Mouse (Mus musculus): Measurements from ENCODE around the gene Set. TPM values are rescaled to one million over a fixed set of nuclear protein-coding genes. Genes with fewer than 3 reads are reported as not detected.
A peak's percentile ranks its signal among the peaks of the same experiment; 100 is the strongest.

Set gene
- polyA plus RNA-seq (2016; fragmentation: Nextera tagmentation; extraction: Ambion mirVana), result 607 and 799 TPM in 2 replicates

DNA sequence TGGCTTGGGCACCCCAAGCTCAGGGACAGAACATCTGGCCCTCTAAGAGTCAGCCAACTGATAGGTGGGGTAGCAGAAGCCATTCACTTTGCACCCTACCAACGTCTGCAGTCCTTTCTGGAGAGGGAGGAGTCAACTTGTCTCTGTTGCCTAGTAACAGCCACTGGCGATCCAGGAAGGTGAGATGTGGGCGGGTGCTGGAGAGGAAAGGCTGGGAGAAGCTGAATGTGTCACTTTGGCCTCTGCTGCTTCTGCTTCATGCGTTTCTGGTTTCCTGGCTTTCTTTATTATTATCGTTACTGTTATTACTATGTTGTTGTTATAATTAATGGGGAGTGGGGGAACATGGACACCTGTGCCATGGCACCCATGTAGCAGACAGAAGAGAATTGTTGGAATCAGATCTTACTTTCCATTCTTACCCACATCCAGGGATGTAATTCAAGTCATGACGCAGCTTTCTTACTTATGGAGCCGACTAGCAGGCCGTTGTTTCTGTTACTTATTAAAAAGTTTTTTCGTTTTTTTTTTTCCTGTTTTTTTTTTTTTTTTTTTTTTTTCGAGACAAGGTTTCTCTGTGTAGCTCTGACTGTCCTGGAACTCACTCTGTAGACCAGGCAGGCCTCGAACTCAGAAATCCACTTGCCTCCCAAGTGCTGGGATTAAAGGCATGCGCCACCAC lies at the start of gene Set:
Set (plus strand) TSS at position 156 of the 682 bp plus-strand sequence.
- WGBS, result 51% methylated on average over 12 of the region's 12 CpGs
- no peak within 1 kb of the TSS for H3K4me3 ChIP-seq
- peak; percentile 51 for DNase-seq (ENCODE audit: low spot score)
- H3K4me1 ChIP-seq (replicated peaks), result peaks cover 28% of the 10 kb centered on the region
- no peaks in the 10 kb centered on the region for H3K27me3 ChIP-seq (ENCODE audit: insufficient read depth, poor library complexity, severe bottlenecking)
- H3K27ac ChIP-seq, result 0 out of 2 replicates have a peak within 1 kb of the TSS, but pooled peaks have one; percentile 5
- H3K36me3 ChIP-seq, result no peaks in the 10 kb centered on the region
- H3K9me3 ChIP-seq, result no peaks in the 10 kb centered on the region

DNA sequence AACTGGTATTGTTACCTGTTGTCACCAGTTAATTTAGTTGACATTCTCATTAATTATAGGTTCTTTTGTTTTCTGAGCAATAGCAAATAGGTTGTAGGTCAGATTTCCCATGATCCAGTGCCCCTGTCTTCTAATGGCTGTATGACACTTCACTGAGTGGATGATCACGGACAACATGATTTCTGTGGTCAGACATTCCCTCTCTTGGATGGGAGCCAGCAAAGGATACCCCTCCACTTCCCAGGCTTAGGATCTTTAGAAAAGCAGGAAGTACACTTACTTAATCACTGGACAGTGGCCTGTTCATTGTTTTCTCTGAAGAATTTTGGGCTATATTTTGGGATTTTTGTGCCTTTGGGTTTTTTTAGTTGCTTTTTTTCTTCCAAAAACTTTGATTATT lies 48.1 kb upstream of the Set start:
- Histone ChIP-seq H3K4me3 (no peak overlapping the region), H3K27me3 (ENCODE audit: insufficient read depth, poor library complexity, severe bottlenecking) (no peaks in the 10 kb centered on the region), H3K4me1 (replicated peaks) (no peaks in the 10 kb centered on the region), H3K36me3 (peaks cover 100% of the 10 kb centered on the region), H3K27ac (no peak overlapping the region), H3K9me3 (no peaks in the 10 kb centered on the region)
- 85% methylated on average over 1 of the region's 1 CpGs for WGBS
- DNase-seq (ENCODE audit: low spot score), result no peak

DNA sequence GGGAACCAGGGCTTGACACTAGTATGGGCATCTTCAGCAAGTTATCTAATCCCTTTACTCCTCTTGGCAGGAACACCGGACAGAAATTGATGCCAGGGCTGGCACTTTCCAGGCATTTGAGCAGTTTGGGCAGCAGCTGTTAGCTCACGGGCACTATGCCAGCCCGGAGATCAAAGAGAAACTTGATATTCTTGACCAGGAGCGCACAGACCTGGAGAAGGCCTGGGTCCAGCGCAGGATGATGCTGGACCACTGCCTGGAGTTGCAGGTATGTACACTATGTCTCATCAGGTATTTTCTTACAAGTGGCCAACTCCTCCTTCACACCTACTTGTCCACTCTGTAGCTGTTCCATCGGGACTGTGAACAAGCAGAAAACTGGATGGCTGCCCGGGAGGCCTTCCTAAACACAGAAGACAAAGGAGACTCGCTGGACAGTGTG lies 46.3 kb upstream of the Set start:
- Histone ChIP-seq H3K27me3 (ENCODE audit: insufficient read depth, poor library complexity, severe bottlenecking) (no peaks in the 10 kb centered on the region), H3K27ac (no peak overlapping the region), H3K4me1 (replicated peaks) (no peaks in the 10 kb centered on the region), H3K9me3 (no peaks in the 10 kb centered on the region), H3K4me3 (no peak overlapping the region), H3K36me3 (peaks cover 100% of the 10 kb centered on the region)
- DNase-seq (ENCODE audit: low spot score), result no peak
- WGBS, result 94% methylated on average over 8 of the region's 8 CpGs

DNA sequence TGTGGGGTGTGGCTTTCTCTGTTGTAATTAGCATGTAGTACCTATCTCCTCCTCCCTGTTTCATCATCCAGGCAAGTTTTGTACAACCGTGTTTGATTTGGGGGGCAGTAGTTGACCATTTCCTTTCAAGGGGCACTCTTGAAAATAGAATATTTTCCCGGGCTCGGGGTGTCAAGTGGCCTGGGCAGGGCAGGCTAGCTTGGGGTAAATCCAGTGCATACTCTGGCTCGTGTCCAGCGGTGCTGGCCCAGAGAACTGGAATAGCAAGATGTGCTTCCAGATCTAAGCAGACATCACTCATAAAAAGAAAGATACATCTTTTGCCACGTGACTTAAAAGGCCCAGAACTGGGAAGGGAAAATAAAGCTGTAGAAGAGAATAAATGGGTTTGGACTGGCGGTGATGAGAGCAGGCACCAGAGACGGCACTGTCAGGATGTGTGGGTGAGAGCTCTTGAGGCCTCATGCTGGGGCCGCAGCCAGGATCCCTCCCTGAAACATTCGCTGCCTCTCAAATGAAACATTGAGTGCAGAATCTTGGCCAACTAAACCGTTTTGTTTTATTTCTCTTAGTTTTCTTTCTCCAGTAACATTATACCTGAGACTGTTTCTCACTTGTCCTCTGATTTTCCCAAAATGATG lies 42.7 kb upstream of the Set start:
- H3K27ac ChIP-seq, result no peak overlapping the region
- peaks cover 100% of the 10 kb centered on the region for H3K36me3 ChIP-seq
- no peaks in the 10 kb centered on the region for H3K9me3 ChIP-seq
- H3K27me3 ChIP-seq (ENCODE audit: insufficient read depth, poor library complexity, severe bottlenecking), result no peaks in the 10 kb centered on the region
- no peak overlapping the region for H3K4me3 ChIP-seq
- H3K4me1 ChIP-seq (replicated peaks), result no peaks in the 10 kb centered on the region
- no peak for DNase-seq (ENCODE audit: low spot score)
- WGBS, result 95% methylated on average over 11 of the region's 11 CpGs

DNA sequence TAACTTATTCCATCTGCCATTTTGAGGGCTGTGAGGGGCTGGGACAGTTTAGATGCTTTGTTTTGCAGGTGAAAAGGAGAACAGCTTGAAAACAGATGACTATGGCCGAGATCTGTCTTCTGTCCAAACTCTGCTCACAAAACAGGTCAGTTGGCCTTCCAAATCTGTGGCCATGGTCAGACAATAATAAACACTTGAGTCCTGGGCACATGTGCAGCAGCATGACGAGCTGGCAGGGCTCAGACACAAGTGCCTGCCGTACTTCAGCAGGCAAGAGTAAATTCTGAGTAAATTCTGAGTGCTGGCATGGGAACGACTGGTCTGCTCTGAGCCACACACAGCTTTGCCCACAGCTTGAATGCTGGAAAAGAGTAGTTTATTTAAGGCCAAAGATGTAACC lies 31.7 kb upstream of the Set start:
- no peak for DNase-seq (ENCODE audit: low spot score)
- no peaks in the 10 kb centered on the region for H3K27me3 ChIP-seq (ENCODE audit: insufficient read depth, poor library complexity, severe bottlenecking)
- H3K9me3 ChIP-seq, result no peaks in the 10 kb centered on the region
- H3K27ac ChIP-seq, result no peak overlapping the region
- peaks cover 100% of the 10 kb centered on the region for H3K36me3 ChIP-seq
- no peaks in the 10 kb centered on the region for H3K4me1 ChIP-seq (replicated peaks)
- WGBS, result 91% methylated on average over 4 of the region's 4 CpGs
- H3K4me3 ChIP-seq, result no peak overlapping the region

DNA sequence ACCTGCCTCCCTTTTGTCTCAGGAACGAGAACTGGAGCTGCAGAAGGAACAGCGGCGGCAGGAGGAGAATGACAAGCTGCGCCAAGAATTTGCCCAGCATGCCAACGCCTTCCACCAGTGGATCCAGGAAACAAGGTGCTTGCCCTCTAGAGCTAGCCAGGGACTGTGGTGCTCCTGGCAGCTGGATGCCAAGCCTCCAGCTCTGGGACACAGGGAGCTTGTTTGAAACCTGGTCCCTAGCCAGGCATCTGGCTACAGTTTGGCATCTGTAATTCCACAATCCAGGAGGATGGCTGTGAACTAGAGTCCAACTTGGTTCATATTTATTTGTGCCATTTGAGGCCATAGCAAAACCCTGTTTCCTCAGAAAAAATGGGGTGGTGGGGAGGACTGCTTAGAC lies 30.2 kb upstream of the Set start:
- Histone ChIP-seq H3K4me3 (no peak overlapping the region), H3K4me1 (replicated peaks) (no peaks in the 10 kb centered on the region), H3K27me3 (ENCODE audit: insufficient read depth, poor library complexity, severe bottlenecking) (no peaks in the 10 kb centered on the region), H3K27ac (no peak overlapping the region), H3K9me3 (no peaks in the 10 kb centered on the region), H3K36me3 (peaks cover 100% of the 10 kb centered on the region)
- WGBS, result 90% methylated on average over 5 of the region's 5 CpGs
- no peak for DNase-seq (ENCODE audit: low spot score)

DNA sequence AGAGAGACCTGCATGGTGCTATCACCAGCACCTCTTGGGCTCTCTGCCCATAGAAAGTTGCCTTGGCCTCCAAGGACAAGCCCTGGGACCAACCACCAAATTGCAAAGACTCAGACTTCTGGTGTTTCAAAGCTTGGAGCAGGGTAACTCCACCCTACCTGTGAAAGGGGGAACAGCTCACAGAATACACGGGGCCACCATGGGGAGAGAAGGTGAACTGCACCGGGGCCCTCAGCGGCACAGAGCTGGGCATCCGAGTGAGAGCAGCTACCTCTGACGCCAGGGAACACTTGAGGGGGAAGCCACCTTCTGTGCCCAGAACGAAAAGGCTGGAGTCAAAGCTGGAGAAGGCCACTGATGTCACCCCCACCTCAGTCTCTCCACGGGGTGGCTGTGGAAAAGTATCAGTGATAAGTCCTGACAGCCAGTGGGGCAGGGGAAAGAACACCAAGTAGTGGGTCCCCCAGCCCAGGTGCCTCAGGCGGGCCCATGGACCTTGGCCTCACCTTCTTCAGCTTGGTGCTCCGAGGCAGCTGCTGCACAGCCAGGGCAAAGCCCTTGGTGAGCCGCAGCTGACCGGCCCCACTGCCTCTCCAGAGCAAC lies 24.8 kb upstream of the Set start:
- no peak for DNase-seq (ENCODE audit: low spot score)
- Histone ChIP-seq H3K36me3 (peaks cover 75% of the 10 kb centered on the region), H3K27me3 (ENCODE audit: insufficient read depth, poor library complexity, severe bottlenecking) (no peaks in the 10 kb centered on the region), H3K27ac (no peak overlapping the region), H3K4me1 (replicated peaks) (no peaks in the 10 kb centered on the region), H3K4me3 (no peak overlapping the region), H3K9me3 (no peaks in the 10 kb centered on the region)
- 66% methylated on average over 11 of the region's 11 CpGs for WGBS

DNA sequence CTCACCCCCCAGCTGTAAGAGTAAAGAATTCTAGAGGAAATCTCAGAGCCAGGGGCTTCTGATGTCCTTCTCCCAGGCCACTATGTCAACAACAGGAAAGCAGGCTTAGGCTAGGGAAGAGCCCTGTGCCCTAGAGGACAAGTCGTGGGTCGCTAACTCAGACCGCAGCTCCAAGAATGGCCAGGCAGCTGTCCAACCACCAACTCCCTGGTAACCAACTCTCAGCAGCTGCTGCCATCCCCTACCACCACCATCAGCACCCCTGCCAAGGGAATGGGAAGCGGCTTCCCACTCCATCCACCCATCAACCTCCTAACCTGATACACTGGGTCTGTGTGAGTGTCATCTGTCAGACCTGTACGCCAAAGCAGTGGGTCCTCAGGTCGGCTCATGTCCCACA lies 24.2 kb upstream of the Set start:
- Histone ChIP-seq H3K36me3 (peaks cover 75% of the 10 kb centered on the region), H3K27ac (no peak overlapping the region), H3K4me1 (replicated peaks) (no peaks in the 10 kb centered on the region), H3K9me3 (no peaks in the 10 kb centered on the region), H3K27me3 (ENCODE audit: insufficient read depth, poor library complexity, severe bottlenecking) (no peaks in the 10 kb centered on the region), H3K4me3 (no peak overlapping the region)
- DNase-seq (ENCODE audit: low spot score), result no peak
- WGBS, result 77% methylated on average over 6 of the region's 6 CpGs

DNA sequence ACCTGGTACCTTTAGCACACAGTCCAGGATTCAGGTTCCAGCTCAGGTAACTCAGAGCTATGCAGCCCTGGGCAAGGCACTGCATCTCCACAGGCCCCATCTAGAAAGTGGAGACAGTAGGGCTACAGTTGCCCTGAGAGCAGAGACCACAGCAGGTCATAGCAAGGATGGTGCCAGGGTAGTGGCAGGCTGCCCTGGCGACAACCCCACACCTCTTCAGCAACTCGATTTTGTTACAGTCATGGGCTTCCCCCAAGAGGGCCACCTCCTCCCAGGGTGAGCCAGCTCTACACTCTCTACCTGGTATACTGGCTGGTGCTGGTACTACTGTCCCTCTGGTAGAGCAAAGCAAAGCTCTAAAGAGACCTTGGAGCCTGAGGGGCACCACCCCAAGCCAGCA lies 19.4 kb upstream of the Set start:
- Histone ChIP-seq H3K4me1 (replicated peaks) (peaks cover 7% of the 10 kb centered on the region; the same call in 1 of the 2 replicates), H3K27ac (no peak overlapping the region), H3K9me3 (no peaks in the 10 kb centered on the region), H3K36me3 (peaks cover 32% of the 10 kb centered on the region), H3K27me3 (ENCODE audit: insufficient read depth, poor library complexity, severe bottlenecking) (no peaks in the 10 kb centered on the region), H3K4me3 (no peak overlapping the region)
- no peak for DNase-seq (ENCODE audit: low spot score)
- 90% methylated on average over 2 of the region's 2 CpGs for WGBS

DNA sequence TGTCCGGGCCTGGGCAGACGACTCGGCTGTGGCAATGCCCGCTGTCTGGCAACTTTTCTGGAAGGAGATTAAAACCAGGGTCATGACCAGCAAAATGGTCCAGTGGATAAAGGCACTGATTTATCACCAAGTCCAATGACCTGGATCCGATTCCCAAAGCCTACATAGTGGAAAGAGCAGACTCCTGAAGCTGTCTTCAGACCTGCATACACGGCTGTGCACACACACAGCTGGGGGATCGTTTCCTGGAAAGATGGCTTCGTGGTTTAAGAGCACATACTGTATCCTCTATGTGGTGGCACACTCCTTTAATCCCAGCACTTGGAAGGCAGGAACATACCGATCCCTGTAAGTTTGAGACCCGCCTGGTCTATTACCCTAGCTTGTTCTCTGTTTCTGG lies 18.8 kb upstream of the Set start:
- no peaks in the 10 kb centered on the region for H3K9me3 ChIP-seq
- DNase-seq (ENCODE audit: low spot score), result no peak
- 95% methylated on average over 10 of the region's 10 CpGs for WGBS
- no peak overlapping the region for H3K27ac ChIP-seq
- no peak overlapping the region for H3K4me3 ChIP-seq
- no peaks in the 10 kb centered on the region for H3K27me3 ChIP-seq (ENCODE audit: insufficient read depth, poor library complexity, severe bottlenecking)
- H3K36me3 ChIP-seq, result peaks cover 26% of the 10 kb centered on the region
- H3K4me1 ChIP-seq (replicated peaks), result peaks cover 9% of the 10 kb centered on the region; the same call in 1 of the 2 replicates

DNA sequence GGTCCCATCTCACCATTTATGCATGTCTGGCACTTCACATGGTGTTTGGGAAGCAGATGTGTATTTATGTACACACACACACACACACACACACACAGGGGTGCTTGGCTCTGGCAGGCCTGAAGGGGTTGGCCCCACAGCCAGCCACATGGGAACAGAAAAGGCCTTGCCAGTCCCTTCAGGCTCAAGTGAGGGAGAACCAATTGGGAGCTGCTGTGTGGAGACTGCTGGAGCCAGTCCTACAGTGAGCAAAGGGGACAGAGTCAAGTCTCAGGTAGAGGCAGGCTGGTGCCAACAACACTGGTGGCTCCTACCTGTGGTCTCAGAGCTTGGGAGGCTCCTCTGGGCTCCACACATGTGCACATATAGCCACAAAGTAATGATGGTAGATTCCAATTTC lies 17.5 kb upstream of the Set start:
- Histone ChIP-seq H3K4me3 (no peak overlapping the region), H3K27ac (no peak overlapping the region), H3K4me1 (replicated peaks) (peaks cover 9% of the 10 kb centered on the region; the same call in 1 of the 2 replicates), H3K9me3 (no peaks in the 10 kb centered on the region), H3K36me3 (peaks cover 22% of the 10 kb centered on the region), H3K27me3 (ENCODE audit: insufficient read depth, poor library complexity, severe bottlenecking) (no peaks in the 10 kb centered on the region)
- no peak for DNase-seq (ENCODE audit: low spot score)

DNA sequence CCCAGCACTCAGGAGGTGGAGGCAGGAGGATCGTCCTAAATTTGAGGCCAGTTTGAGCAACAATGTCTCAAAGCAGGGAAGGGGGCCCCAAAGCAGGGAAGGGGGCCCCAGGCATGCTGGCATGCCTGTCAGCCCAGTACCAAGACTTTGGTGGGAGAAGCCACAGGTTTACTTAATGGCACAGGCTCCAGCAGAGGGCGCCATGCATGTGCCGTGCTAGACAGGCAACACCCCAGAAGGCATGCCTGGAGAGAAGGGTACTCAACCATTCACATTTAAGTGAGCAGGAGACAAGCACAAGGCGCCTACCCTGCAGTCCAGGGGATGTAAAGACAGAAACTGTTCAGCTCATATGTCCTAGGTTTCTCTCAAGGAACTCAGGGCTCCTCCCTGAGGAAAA lies 14.7 kb upstream of the Set start:
- H3K27ac ChIP-seq, result 0 out of 2 replicates have a peak overlapping the region, but pooled peaks have one; percentile 20
- 7% methylated on average over 4 of the region's 4 CpGs for WGBS
- DNase-seq (ENCODE audit: low spot score), result peak; percentile 78
- peaks cover 30% of the 10 kb centered on the region for H3K36me3 ChIP-seq
- H3K4me1 ChIP-seq (replicated peaks), result peaks cover 9% of the 10 kb centered on the region; the same call in 1 of the 2 replicates
- H3K27me3 ChIP-seq (ENCODE audit: insufficient read depth, poor library complexity, severe bottlenecking), result no peaks in the 10 kb centered on the region
- H3K9me3 ChIP-seq, result no peaks in the 10 kb centered on the region
- H3K4me3 ChIP-seq, result no peak overlapping the region

DNA sequence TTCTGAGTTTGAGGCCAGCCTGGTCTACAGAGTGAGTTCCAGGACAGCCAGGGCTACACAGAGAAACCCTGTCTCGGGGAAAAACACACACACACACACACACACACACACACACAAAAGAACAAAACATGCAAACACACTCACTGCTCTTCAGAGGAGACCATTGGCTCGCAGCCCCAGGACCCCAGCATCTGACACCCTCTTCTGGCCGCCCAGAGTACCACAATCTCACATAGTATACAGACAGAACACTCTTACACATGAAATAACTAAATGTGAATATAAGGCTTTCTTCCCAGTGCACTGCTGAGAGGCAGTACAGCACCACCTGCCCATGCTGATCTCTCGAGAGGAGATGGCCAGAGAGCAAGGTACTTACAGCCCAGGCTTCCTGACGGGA lies 12.6 kb upstream of the Set start:
- DNase-seq (ENCODE audit: low spot score), result no peak
- WGBS, result 89% methylated on average over 5 of the region's 5 CpGs
- Histone ChIP-seq H3K27ac (no peak overlapping the region), H3K4me3 (no peak overlapping the region), H3K27me3 (ENCODE audit: insufficient read depth, poor library complexity, severe bottlenecking) (no peaks in the 10 kb centered on the region), H3K36me3 (peaks cover 22% of the 10 kb centered on the region), H3K4me1 (replicated peaks) (peaks cover 17% of the 10 kb centered on the region), H3K9me3 (no peaks in the 10 kb centered on the region)

Data from hindbrain, embryonic 10.5 days (tissue).